Mouse (Mus musculus) hindbrain, embryonic 12.5 days (tissue): ENCODE measurements at regions not wholly inside any gene's neighbourhood (a gene's known extent, or its start where the extent isn't known, plus 50 kb on each side); places are given as distances from the start of the nearest gene placed in this dataset.

Source experiments
- ATAC-seq: fragments of 200-750 bp; cut with Nextera tagmentation; 2 replicates; pipeline ENCODE4 v1.8.0; 2017; ENCODE audit warnings: moderate TSS enrichment; ENCODE audit not compliant: low FRiP score
- H3K27ac ChIP-seq: fragments of 300-500 bp; sonication (generic); 2 replicates; pipeline ENCODE4 v1.5.1; 2016; ENCODE audit warnings: mild to moderate bottlenecking
- H3K27me3 ChIP-seq: fragments of 300-500 bp; sonication (generic); 2 replicates; pipeline ENCODE4 v1.6.1; 2016; ENCODE audit warnings: mild to moderate bottlenecking
- H3K36me3 ChIP-seq: fragments of 300-500 bp; sonication (generic); 2 replicates; pipeline ENCODE4 v1.6.1; 2016; ENCODE audit warnings: mild to moderate bottlenecking
- H3K4me1 ChIP-seq: fragments of 300-500 bp; sonication (generic); 2 replicates; pipeline ENCODE4 v1.6.1; 2016
- H3K4me2 ChIP-seq: fragments of 300-500 bp; sonication (generic); replicated peaks from 2 replicates; pipeline ENCODE4 v1.6.1; 2016; ENCODE audit warnings: mild to moderate bottlenecking
- H3K4me3 ChIP-seq: fragments of 300-500 bp; sonication (generic); 2 replicates; pipeline ENCODE4 v1.5.1; 2016; ENCODE audit warnings: mild to moderate bottlenecking
- H3K9ac ChIP-seq: fragments of 300-500 bp; sonication (generic); 2 replicates; pipeline ENCODE4 v1.6.1; 2016; ENCODE audit warnings: mild to moderate bottlenecking, moderate library complexity
- H3K9me3 ChIP-seq: fragments of 300-500 bp; sonication (generic); replicated peaks from 2 replicates; pipeline ENCODE4 v1.6.1; 2016; ENCODE audit warnings: mild to moderate bottlenecking
- WGBS: fragments of 180-500 bp; shearing (Covaris S2); methylation state at CpG from one replicate; pipeline ENCODE4 v1.1.7; 2016; 5-methylcytosine and 5-hydroxymethylcytosine counted together

GRCm38 (mm10) chr4:7175030-7175429 lies 1063.8 kb downstream of the Car8 start:
- no peaks in the 10 kb centered on the region for H3K9me3 ChIP-seq
- ATAC-seq: no peak
- H3K4me2 ChIP-seq: no peak overlapping the region
- 89% methylated on average over 9 of the region's 9 CpGs for WGBS
- H3K27ac ChIP-seq: no peak overlapping the region
- H3K9ac ChIP-seq: no peak overlapping the region
- H3K4me3 ChIP-seq: no peak overlapping the region
- H3K36me3 ChIP-seq: no peaks in the 10 kb centered on the region
- no peaks in the 10 kb centered on the region for H3K27me3 ChIP-seq
- H3K4me1 ChIP-seq: no peaks in the 10 kb centered on the region

- H3K9ac ChIP-seq: no peak overlapping the region
- ATAC-seq: no peak
- H3K4me1 ChIP-seq: no peaks in the 10 kb centered on the region
- no peak overlapping the region for H3K4me2 ChIP-seq
- no peak overlapping the region for H3K4me3 ChIP-seq
- no peaks in the 10 kb centered on the region for H3K36me3 ChIP-seq
- no peaks in the 10 kb centered on the region for H3K27me3 ChIP-seq
- no peak overlapping the region for H3K27ac ChIP-seq
- H3K9me3 ChIP-seq: no peaks in the 10 kb centered on the region
- 88% methylated on average over 7 of the region's 7 CpGs for WGBS
These were observed 1066.1 kb downstream of the Car8 start for GRCm38 (mm10) chr4:7172528-7173306.

GRCm38 (mm10) chr4:7171637-7172417 lies 1067.0 kb downstream of the Car8 start:
- Histone ChIP-seq H3K4me2 (no peak overlapping the region), H3K27ac (no peak overlapping the region), H3K36me3 (no peaks in the 10 kb centered on the region), H3K4me1 (no peaks in the 10 kb centered on the region), H3K27me3 (no peaks in the 10 kb centered on the region), H3K9ac (no peak overlapping the region), H3K4me3 (no peak overlapping the region), H3K9me3 (no peaks in the 10 kb centered on the region)
- WGBS: 89% methylated on average over 4 of the region's 4 CpGs
- no peak for ATAC-seq

- Histone ChIP-seq H3K9me3 (no peaks in the 10 kb centered on the region), H3K4me3 (no peak overlapping the region), H3K9ac (no peak overlapping the region), H3K27ac (no peak overlapping the region), H3K27me3 (no peaks in the 10 kb centered on the region), H3K4me1 (no peaks in the 10 kb centered on the region), H3K36me3 (no peaks in the 10 kb centered on the region), H3K4me2 (no peak overlapping the region)
- 85% methylated on average over 4 of the region's 4 CpGs for WGBS
- ATAC-seq: no peak
These were observed 1077.4 kb downstream of the Car8 start for GRCm38 (mm10) chr4:7161411-7161810.

GRCm38 (mm10) chr4:7157883-7158282 lies 1081.0 kb downstream of the Car8 start:
- H3K9ac ChIP-seq: no peak overlapping the region
- H3K27ac ChIP-seq: no peak overlapping the region
- H3K36me3 ChIP-seq: no peaks in the 10 kb centered on the region
- no peaks in the 10 kb centered on the region for H3K9me3 ChIP-seq
- no peaks in the 10 kb centered on the region for H3K27me3 ChIP-seq
- no peaks in the 10 kb centered on the region for H3K4me1 ChIP-seq
- no peak overlapping the region for H3K4me3 ChIP-seq
- ATAC-seq: no peak
- H3K4me2 ChIP-seq: no peak overlapping the region
- 75% methylated on average over 3 of the region's 3 CpGs for WGBS

GRCm38 (mm10) chr4:7154256-7154655 lies 1084.6 kb downstream of the Car8 start:
- no peaks in the 10 kb centered on the region for H3K4me1 ChIP-seq
- H3K4me3 ChIP-seq: no peak overlapping the region
- no peaks in the 10 kb centered on the region for H3K27me3 ChIP-seq
- no peak overlapping the region for H3K4me2 ChIP-seq
- H3K36me3 ChIP-seq: no peaks in the 10 kb centered on the region
- no peaks in the 10 kb centered on the region for H3K9me3 ChIP-seq
- H3K9ac ChIP-seq: no peak overlapping the region
- WGBS: 60% methylated on average over 3 of the region's 3 CpGs
- no peak for ATAC-seq
- H3K27ac ChIP-seq: no peak overlapping the region

GRCm38 (mm10) chr4:7153835-7154234 lies 1085.0 kb downstream of the Car8 start:
- H3K27ac ChIP-seq: no peak overlapping the region
- H3K9ac ChIP-seq: no peak overlapping the region
- ATAC-seq: no peak
- 22% methylated on average over 1 of the region's 1 CpGs for WGBS
- H3K4me1 ChIP-seq: no peaks in the 10 kb centered on the region
- no peaks in the 10 kb centered on the region for H3K9me3 ChIP-seq
- H3K4me2 ChIP-seq: no peak overlapping the region
- no peak overlapping the region for H3K4me3 ChIP-seq
- no peaks in the 10 kb centered on the region for H3K27me3 ChIP-seq
- H3K36me3 ChIP-seq: no peaks in the 10 kb centered on the region

- Histone ChIP-seq H3K27ac (no peak overlapping the region), H3K27me3 (no peaks in the 10 kb centered on the region), H3K9me3 (no peaks in the 10 kb centered on the region), H3K4me1 (no peaks in the 10 kb centered on the region), H3K36me3 (no peaks in the 10 kb centered on the region), H3K9ac (no peak overlapping the region), H3K4me2 (no peak overlapping the region), H3K4me3 (no peak overlapping the region)
- no peak for ATAC-seq
- 68% methylated on average over 2 of the region's 2 CpGs for WGBS
These were observed 1093.1 kb downstream of the Car8 start for GRCm38 (mm10) chr4:7145756-7146155.

- no peaks in the 10 kb centered on the region for H3K9me3 ChIP-seq
- no peak overlapping the region for H3K9ac ChIP-seq
- no peaks in the 10 kb centered on the region for H3K36me3 ChIP-seq
- H3K4me1 ChIP-seq: no peaks in the 10 kb centered on the region
- no peaks in the 10 kb centered on the region for H3K27me3 ChIP-seq
- no peak overlapping the region for H3K4me2 ChIP-seq
- no peak for ATAC-seq
- no peak overlapping the region for H3K27ac ChIP-seq
- no peak overlapping the region for H3K4me3 ChIP-seq
These were observed 1094.6 kb downstream of the Car8 start for GRCm38 (mm10) chr4:7144215-7144614.

GRCm38 (mm10) chr4:7143676-7144075 lies 1095.2 kb downstream of the Car8 start:
- 89% methylated on average over 2 of the region's 2 CpGs for WGBS
- Histone ChIP-seq H3K27ac (no peak overlapping the region), H3K36me3 (no peaks in the 10 kb centered on the region), H3K27me3 (no peaks in the 10 kb centered on the region), H3K9me3 (no peaks in the 10 kb centered on the region), H3K4me1 (no peaks in the 10 kb centered on the region), H3K4me3 (no peak overlapping the region), H3K4me2 (no peak overlapping the region), H3K9ac (no peak overlapping the region)
- ATAC-seq: no peak

GRCm38 (mm10) chr4:7142781-7143180 lies 1096.1 kb downstream of the Car8 start:
- H3K27me3 ChIP-seq: no peaks in the 10 kb centered on the region
- no peaks in the 10 kb centered on the region for H3K9me3 ChIP-seq
- no peak overlapping the region for H3K9ac ChIP-seq
- no peak overlapping the region for H3K27ac ChIP-seq
- H3K4me1 ChIP-seq: no peaks in the 10 kb centered on the region
- H3K4me2 ChIP-seq: no peak overlapping the region
- no peaks in the 10 kb centered on the region for H3K36me3 ChIP-seq
- no peak overlapping the region for H3K4me3 ChIP-seq
- 67% methylated on average over 6 of the region's 6 CpGs for WGBS
- ATAC-seq: no peak

- no peak for ATAC-seq
- 35% methylated on average over 4 of the region's 4 CpGs for WGBS
These were observed 1126.7 kb downstream of the Car8 start for GRCm38 (mm10) chr4:7112159-7112558.

GRCm38 (mm10) chr4:7092957-7093356 lies 1145.9 kb downstream of the Car8 start:
- no peaks in the 10 kb centered on the region for H3K9me3 ChIP-seq
- no peaks in the 10 kb centered on the region for H3K4me1 ChIP-seq
- no peak overlapping the region for H3K4me3 ChIP-seq
- H3K9ac ChIP-seq: no peak overlapping the region
- H3K4me2 ChIP-seq: no peak overlapping the region
- no peak overlapping the region for H3K27ac ChIP-seq
- ATAC-seq: no peak
- H3K36me3 ChIP-seq: no peaks in the 10 kb centered on the region
- WGBS: 87% methylated on average over 7 of the region's 7 CpGs
- H3K27me3 ChIP-seq: no peaks in the 10 kb centered on the region

More at GRCm38 (mm10) chr4:7112159-7112558, 1126.7 kb downstream of the Car8 start:
- Histone ChIP-seq H3K27me3 (no peaks in the 10 kb centered on the region), H3K27ac (no peak overlapping the region), H3K4me2 (no peak overlapping the region), H3K4me3 (no peak overlapping the region), H3K4me1 (no peaks in the 10 kb centered on the region), H3K36me3 (no peaks in the 10 kb centered on the region), H3K9me3 (no peaks in the 10 kb centered on the region), H3K9ac (no peak overlapping the region)
